Mouse (Mus musculus): ENCODE data around the gene Paqr7.

Paqr7 gene

GRCm38 (mm10) chr4:134534932-134535786 is 38.7 kb downstream of the Paqr7 start, which contains the start of gene Mtfr1l:
Gene Mtfr1l (minus strand): TSS chr4:134535387.
- DNase-seq (ENCODE audit: low spot score in 2 of 2) = peak; percentile 96

- peak; percentile 47 to 57 for DNase-seq (ENCODE audit: low spot score in 2 of 2)
These were observed 39.3 kb downstream of the Paqr7 start for GRCm38 (mm10) chr4:134535787-134536151.

GRCm38 (mm10) chr4:134538997-134539580 is 42.6 kb downstream of the Paqr7 start:
- no peak for DNase-seq (ENCODE audit: low spot score in 2 of 2)

GRCm38 (mm10) chr4:134542726-134543125 is 46.2 kb downstream of the Paqr7 start:
- no peak for DNase-seq (ENCODE audit: low spot score in 2 of 2)

- peak; percentile 79 to 89 for DNase-seq (ENCODE audit: low spot score in 2 of 2)
These were observed 46.8 kb downstream of the Paqr7 start for GRCm38 (mm10) chr4:134543261-134543660.

GRCm38 (mm10) chr4:134546814-134547705 is 50.6 kb downstream of the Paqr7 start:
- no peak for DNase-seq (ENCODE audit: low spot score in 2 of 2)

- DNase-seq (ENCODE audit: low spot score in 2 of 2) = no peak
These were observed 51.9 kb downstream of the Paqr7 start for GRCm38 (mm10) chr4:134548169-134548938.

- no peak for DNase-seq (ENCODE audit: low spot score in 2 of 2)
These were observed 53.4 kb downstream of the Paqr7 start for GRCm38 (mm10) chr4:134549899-134550298.

GRCm38 (mm10) chr4:134551494-134552316 is 55.2 kb downstream of the Paqr7 start, which contains the start of gene Selenon:
Gene Selenon (minus strand): TSS chr4:134552166.
- DNase-seq (ENCODE audit: low spot score in 2 of 2) = peak in 1 of 2 experiments; percentile 24

- DNase-seq (ENCODE audit: low spot score in 2 of 2) = no peak
These were observed 57.1 kb downstream of the Paqr7 start for GRCm38 (mm10) chr4:134553631-134554030.

- no peak for DNase-seq (ENCODE audit: low spot score in 2 of 2)
These were observed 59.6 kb downstream of the Paqr7 start for GRCm38 (mm10) chr4:134555956-134556580.

- DNase-seq (ENCODE audit: low spot score in 2 of 2) = no peak
These were observed 61.2 kb downstream of the Paqr7 start for GRCm38 (mm10) chr4:134557626-134558249.

- DNase-seq (ENCODE audit: low spot score in 2 of 2) = no peak
These were observed 62.1 kb downstream of the Paqr7 start for GRCm38 (mm10) chr4:134558570-134559113.

GRCm38 (mm10) chr4:134559154-134559553 is 62.7 kb downstream of the Paqr7 start:
- no peak for DNase-seq (ENCODE audit: low spot score in 2 of 2)
